Mouse (Mus musculus) intestine, embryonic 14.5 days (tissue): ENCODE measurements around the gene Prpsap1. TPM values are rescaled to one million over a fixed set of nuclear protein-coding genes. Genes with fewer than 3 reads are reported as not detected.

Experiments used
- ATAC-seq: fragments of 200-750 bp; cut with Nextera tagmentation; replicated peaks from 2 replicates; pipeline ENCODE4 v1.8.0; 2017; ENCODE audit warnings: low read depth, moderate number of reproducible peaks, moderate TSS enrichment, moderate library complexity; ENCODE audit not compliant: low FRiP score, low TSS enrichment
- DNase-seq: peaks from one replicate; pipeline ENCODE4 v3.0.0-alpha.2; 2018; ENCODE audit warnings: low spot score
- H3K27ac ChIP-seq: fragments of 300-500 bp; sonication (generic); 2 replicates; pipeline ENCODE4 v1.5.1; 2014; ENCODE audit warnings: low read depth, mild to moderate bottlenecking, control low read depth
- H3K27me3 ChIP-seq: fragments of 300-500 bp; sonication (generic); replicated peaks from 2 replicates; pipeline ENCODE4 v1.6.1; 2014; ENCODE audit warnings: low read length, control low read depth; ENCODE audit not compliant: control insufficient read depth, insufficient read depth
- H3K36me3 ChIP-seq: fragments of 300-500 bp; sonication (generic); 2 replicates; pipeline ENCODE4 v1.6.1; 2014; ENCODE audit warnings: low read length, control low read depth; ENCODE audit not compliant: control insufficient read depth, insufficient read depth
- H3K4me1 ChIP-seq: fragments of 300-500 bp; sonication (generic); replicated peaks from 2 replicates; pipeline ENCODE4 v1.6.1; 2014; ENCODE audit warnings: low read length, control low read depth, mixed read lengths; ENCODE audit not compliant: control insufficient read depth, insufficient read depth
- H3K4me2 ChIP-seq: fragments of 300-500 bp; sonication (generic); 2 replicates; pipeline ENCODE4 v1.6.1; 2014; ENCODE audit warnings: low read length
- H3K4me3 ChIP-seq: fragments of 300-500 bp; sonication (generic); 2 replicates; pipeline ENCODE4 v1.5.1; 2014; ENCODE audit warnings: low read depth, low read length, control low read depth, mixed read lengths
- H3K9ac ChIP-seq: fragments of 300-500 bp; sonication (generic); 2 replicates; pipeline ENCODE4 v1.6.1; 2014; ENCODE audit warnings: mild to moderate bottlenecking, low read length
- H3K9me3 ChIP-seq: fragments of 300-500 bp; sonication (generic); 2 replicates; pipeline ENCODE4 v1.6.1; 2016; ENCODE audit warnings: low read length, control low read depth; ENCODE audit not compliant: control insufficient read depth
- WGBS: fragments of 180-500 bp; shearing (Covaris S2); extraction: QIAGEN DNeasy Blood & Tissue Kit; methylation state at CpG from one replicate; pipeline ENCODE4 v1.1.7; 2014; 5-methylcytosine and 5-hydroxymethylcytosine counted together
- polyA plus RNA-seq: library from polyadenylated mRNA; unstranded; fragments of >200 nt; fragmentation: Nextera tagmentation; extraction: Ambion mirVana; gene quantifications from 2 replicates; pipeline ENCODE4 v1.2.1, GENCODE M21; 2014

The Prpsap1 gene
- polyA plus RNA-seq, 1 experiment from 2014 or later, result 207 TPM

DNA sequence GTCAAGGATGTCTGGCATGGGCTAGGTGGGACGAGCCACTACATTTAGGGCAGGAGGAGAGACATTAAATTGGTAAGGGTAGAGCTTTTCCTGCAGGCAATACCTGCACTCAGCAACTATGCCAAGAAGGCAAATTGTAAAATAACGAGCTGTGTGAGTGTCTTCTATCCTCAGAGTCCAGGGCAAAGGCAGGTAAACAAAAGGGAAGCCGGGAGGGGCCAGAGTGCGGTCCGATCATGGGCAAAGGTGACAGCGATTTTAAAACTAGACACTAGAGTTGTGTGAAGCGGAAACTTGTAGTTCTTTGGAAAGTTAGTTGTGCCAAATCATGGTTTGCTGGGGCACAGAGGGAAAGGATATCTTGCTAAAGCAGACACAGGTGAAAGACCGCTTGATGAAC, 9.7 kb downstream of the Prpsap1 start:
- no peak overlapping the region for H3K4me3 ChIP-seq
- DNase-seq (no peak), ATAC-seq (no peak)
- H3K36me3 ChIP-seq, result peaks cover 82% of the 10 kb centered on the region
- H3K4me1 ChIP-seq, result peaks cover 6% of the 10 kb centered on the region; the same call in 1 of the 2 replicates
- H3K4me2 ChIP-seq, result no peak overlapping the region
- H3K9ac ChIP-seq, result no peak overlapping the region
- WGBS, result 94% methylated on average over 8 of the region's 8 CpGs
- H3K27me3 ChIP-seq, result no peaks in the 10 kb centered on the region
- no peak overlapping the region for H3K27ac ChIP-seq
- no peaks in the 10 kb centered on the region for H3K9me3 ChIP-seq

DNA sequence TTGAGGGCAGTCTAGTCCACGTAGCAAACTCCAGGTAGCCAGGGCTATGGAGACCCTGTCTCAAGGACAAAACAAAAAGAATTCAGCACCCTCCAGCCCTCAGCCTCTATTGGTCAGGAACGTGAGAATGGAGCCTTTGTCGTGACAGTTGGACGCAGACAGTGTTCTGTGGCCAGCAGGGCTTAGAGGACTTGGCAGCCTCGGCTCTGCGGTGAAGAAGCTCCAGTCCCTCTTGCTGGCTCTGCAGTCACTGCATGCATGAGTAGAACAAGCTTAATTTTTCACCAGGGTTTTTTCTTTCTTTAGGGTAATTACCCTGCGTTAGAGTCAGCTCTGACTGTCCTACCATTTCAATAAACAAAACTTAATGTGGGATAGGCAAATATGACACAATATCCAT, 12.2 kb downstream of the Prpsap1 start:
- Histone ChIP-seq H3K9me3 (no peaks in the 10 kb centered on the region), H3K27me3 (no peaks in the 10 kb centered on the region), H3K4me1 (no peaks in the 10 kb centered on the region), H3K4me3 (no peak overlapping the region), H3K27ac (no peak overlapping the region), H3K4me2 (no peak overlapping the region), H3K9ac (no peak overlapping the region), H3K36me3 (peaks cover 97% of the 10 kb centered on the region)
- DNase-seq, result no peak
- ATAC-seq, result no peak
- WGBS, result 87% methylated on average over 7 of the region's 7 CpGs

DNA sequence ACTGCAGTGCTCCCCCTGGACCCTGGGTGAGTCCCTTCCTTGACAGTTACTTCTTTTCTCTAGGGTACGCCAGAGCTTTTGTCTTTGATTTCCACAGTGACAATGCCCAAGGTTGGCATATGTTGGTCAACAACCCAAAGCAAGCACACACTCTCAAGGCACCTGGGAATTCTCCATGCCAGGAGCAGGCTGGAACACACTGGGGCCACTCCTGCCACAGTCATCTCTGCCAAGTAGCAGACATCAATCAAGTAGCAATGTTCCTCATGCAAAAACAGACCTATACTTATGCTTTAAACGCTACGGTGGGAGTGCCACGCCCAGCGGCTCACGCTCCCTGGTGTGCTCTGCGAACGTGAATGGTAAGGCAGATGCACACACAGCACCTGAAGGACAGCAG, 13.0 kb downstream of the Prpsap1 start:
- Histone ChIP-seq H3K27ac (no peak overlapping the region), H3K9me3 (no peaks in the 10 kb centered on the region), H3K4me2 (no peak overlapping the region), H3K4me1 (no peaks in the 10 kb centered on the region), H3K36me3 (peaks cover 97% of the 10 kb centered on the region), H3K9ac (no peak overlapping the region), H3K4me3 (no peak overlapping the region), H3K27me3 (no peaks in the 10 kb centered on the region)
- ATAC-seq (no peak), DNase-seq (no peak)
- WGBS, result 97% methylated on average over 8 of the region's 8 CpGs

DNA sequence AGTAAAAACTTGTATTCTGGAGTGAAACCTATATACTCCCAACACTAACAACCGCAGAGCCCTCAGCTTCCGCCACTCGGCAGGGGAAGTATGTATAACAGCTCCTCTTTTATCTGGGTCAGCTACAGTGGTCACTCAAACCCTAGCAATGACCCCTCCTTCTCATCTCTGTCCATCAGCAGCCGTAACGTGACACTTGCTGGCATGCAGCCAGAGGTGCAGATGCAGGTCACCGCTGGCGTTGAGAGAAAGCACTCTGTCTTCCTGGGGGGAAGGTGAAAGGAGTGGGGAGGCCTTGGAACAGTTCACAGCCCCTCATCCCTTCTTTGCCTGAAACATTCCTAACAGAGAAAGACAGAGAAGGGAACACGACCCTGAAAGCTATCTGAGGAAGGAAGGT, 14.2 kb downstream of the Prpsap1 start:
- no peaks in the 10 kb centered on the region for H3K27me3 ChIP-seq
- H3K36me3 ChIP-seq, result peaks cover 97% of the 10 kb centered on the region
- H3K4me1 ChIP-seq, result no peaks in the 10 kb centered on the region
- no peak overlapping the region for H3K27ac ChIP-seq
- DNase-seq (no peak), ATAC-seq (no peak)
- H3K4me3 ChIP-seq, result no peak overlapping the region
- no peaks in the 10 kb centered on the region for H3K9me3 ChIP-seq
- no peak overlapping the region for H3K4me2 ChIP-seq
- 50% methylated on average over 8 of the region's 8 CpGs for WGBS
- H3K9ac ChIP-seq, result no peak overlapping the region

DNA sequence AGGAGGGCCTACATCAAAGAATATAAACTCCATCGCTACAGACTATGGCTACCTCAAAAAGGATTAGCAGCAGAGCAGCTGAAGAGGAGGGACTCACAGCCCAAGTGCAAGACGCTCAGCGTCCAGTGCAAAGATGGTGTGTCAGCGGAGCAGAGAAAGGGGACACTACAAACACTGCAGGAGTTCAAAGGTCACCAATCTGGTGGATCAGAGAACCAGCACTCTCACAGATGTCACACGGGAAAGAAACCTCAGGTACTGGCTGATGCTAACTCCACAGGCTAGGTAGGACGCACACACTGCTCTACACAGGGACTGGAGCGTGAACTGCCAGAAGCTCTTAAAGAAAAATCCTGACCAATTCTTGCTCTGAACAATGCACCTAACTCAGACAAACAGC, 15.0 kb downstream of the Prpsap1 start:
- Histone ChIP-seq H3K9me3 (no peaks in the 10 kb centered on the region), H3K27me3 (no peaks in the 10 kb centered on the region), H3K4me3 (no peak overlapping the region), H3K4me1 (no peaks in the 10 kb centered on the region), H3K9ac (no peak overlapping the region), H3K27ac (no peak overlapping the region), H3K4me2 (no peak overlapping the region), H3K36me3 (peaks cover 96% of the 10 kb centered on the region)
- ATAC-seq (no peak), DNase-seq (no peak)
- 86% methylated on average over 7 of the region's 7 CpGs for WGBS

DNA sequence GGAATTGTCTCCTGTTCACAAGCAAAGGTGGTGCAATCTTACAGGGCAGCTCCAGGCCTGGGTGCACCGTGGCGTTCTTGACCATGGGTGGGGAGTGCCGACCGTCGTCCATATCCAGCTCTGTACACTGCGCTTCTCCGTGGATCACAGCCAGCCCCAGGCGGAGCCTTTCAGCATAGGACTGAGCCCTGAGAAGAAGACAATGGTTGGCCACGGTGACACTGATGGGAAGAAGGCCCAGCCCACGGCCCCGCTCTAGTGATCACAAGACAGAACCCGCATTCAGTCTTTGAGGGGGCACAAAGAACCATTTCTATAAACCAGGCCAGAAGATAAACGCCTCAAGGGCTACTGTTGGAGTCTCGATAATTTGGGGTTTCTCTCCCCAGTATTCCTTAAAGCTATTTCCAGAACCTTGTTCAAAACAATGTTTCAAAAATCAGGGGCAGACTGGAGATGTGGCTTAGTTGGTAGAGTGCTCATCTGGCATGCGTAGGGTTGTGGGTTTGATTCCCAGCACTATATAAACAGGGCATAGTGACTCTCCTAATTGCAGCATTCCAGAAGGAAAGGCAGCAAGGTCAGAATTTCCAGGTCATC, 16.7 kb downstream of the Prpsap1 start:
- DNase-seq (no peak), ATAC-seq (no peak)
- Histone ChIP-seq H3K4me1 (no peaks in the 10 kb centered on the region), H3K9me3 (no peaks in the 10 kb centered on the region), H3K36me3 (peaks cover 99% of the 10 kb centered on the region), H3K27ac (no peak overlapping the region), H3K9ac (no peak overlapping the region), H3K27me3 (no peaks in the 10 kb centered on the region), H3K4me2 (no peak overlapping the region), H3K4me3 (no peak overlapping the region)
- 91% methylated on average over 15 of the region's 15 CpGs for WGBS

DNA sequence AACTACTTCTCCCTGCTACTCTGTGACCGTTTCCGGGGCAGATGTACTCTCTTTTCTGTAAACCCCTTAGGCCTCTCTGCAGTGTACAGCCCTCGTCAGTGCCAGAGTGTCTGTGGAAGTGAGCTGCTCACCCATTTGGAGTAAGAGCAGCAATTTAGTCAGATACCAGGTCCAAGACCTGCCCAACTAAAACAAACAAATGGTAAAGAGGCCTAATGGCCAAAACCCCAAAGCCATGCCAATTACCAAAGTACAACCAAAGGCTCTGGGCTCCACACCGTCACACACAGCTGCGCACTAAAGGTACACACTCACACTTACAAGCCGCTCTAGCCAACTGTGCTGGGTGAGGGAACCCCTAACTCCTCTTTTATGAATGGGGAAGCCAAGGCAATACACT, 17.3 kb downstream of the Prpsap1 start:
- Histone ChIP-seq H3K27me3 (no peaks in the 10 kb centered on the region), H3K36me3 (peaks cover 99% of the 10 kb centered on the region), H3K27ac (no peak overlapping the region), H3K9me3 (no peaks in the 10 kb centered on the region), H3K4me2 (no peak overlapping the region), H3K4me1 (no peaks in the 10 kb centered on the region), H3K9ac (no peak overlapping the region), H3K4me3 (no peak overlapping the region)
- whole genome bisulfite sequencing, result 90% methylated on average over 6 of the region's 6 CpGs
- ATAC-seq, result no peak
- no peak for DNase-seq

DNA sequence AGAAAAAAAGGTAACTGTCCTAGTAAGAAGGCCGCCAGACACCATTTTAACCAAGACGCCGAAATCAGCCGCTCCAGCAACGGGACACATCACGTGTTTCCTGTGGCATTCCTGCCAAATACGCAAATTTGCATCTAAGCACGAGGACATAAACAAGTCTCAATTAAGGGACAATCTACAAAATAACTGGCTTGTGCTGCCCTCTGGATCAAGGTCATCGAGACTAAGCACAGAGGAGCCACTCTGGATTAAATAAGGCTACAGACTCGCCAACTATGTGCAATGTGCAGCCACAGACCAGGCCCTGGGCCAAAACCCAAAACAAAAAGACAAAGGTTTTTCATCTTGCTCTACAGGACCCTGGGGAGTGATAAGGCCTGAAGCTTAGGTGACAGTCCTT, 18.0 kb downstream of the Prpsap1 start:
- no peak overlapping the region for H3K4me3 ChIP-seq
- H3K27ac ChIP-seq, result no peak overlapping the region
- no peaks in the 10 kb centered on the region for H3K9me3 ChIP-seq
- H3K27me3 ChIP-seq, result no peaks in the 10 kb centered on the region
- ATAC-seq, result no peak
- H3K4me1 ChIP-seq, result no peaks in the 10 kb centered on the region
- H3K4me2 ChIP-seq, result no peak overlapping the region
- H3K9ac ChIP-seq, result no peak overlapping the region
- DNase-seq, result no peak
- WGBS, result 93% methylated on average over 10 of the region's 10 CpGs
- H3K36me3 ChIP-seq, result peaks cover 99% of the 10 kb centered on the region

DNA sequence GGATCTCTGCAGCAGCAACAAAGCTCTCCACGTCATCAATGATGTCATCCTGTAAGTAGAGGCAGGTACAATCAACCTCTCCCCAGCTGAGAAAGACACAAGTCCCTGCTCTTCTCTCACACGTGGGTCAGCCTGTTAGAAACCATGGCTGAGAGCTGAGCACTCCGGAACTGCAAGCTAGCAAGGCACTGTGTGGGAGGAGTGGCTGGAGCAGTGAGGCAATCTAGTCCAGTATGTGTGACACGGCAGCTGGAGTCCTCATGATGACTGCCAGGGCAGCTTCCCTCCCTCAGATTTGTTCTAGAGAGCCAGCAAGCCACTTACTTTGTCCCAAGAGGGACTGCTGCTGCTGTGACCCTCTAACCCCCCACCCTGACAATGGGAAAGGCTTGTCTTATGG, 21.7 kb downstream of the Prpsap1 start:
- H3K27me3 ChIP-seq, result no peaks in the 10 kb centered on the region
- ATAC-seq (no peak), DNase-seq (no peak)
- 82% methylated on average over 4 of the region's 4 CpGs for WGBS
- no peak overlapping the region for H3K4me2 ChIP-seq
- H3K9ac ChIP-seq, result no peak overlapping the region
- H3K27ac ChIP-seq, result no peak overlapping the region
- H3K36me3 ChIP-seq, result peaks cover 78% of the 10 kb centered on the region
- no peaks in the 10 kb centered on the region for H3K9me3 ChIP-seq
- no peak overlapping the region for H3K4me3 ChIP-seq
- no peaks in the 10 kb centered on the region for H3K4me1 ChIP-seq
